Mouse (Mus musculus) spleen, adult 2 months (tissue): ENCODE data around the gene Rhoh. TPM values are rescaled to one million over a fixed set of nuclear protein-coding genes. Genes with fewer than 3 reads are reported as not detected.

ENCODE experiments used
- DNase-seq, 2 experiments: peaks; one replicate each; pipeline versions ENCODE4 v3.0.0 to v3.0.0-alpha.2; 2012 to 2021; ENCODE audit warnings: low spot score in 2 of 2, low read depth in 1 of 2
- H3K27ac ChIP-seq: fragments of 200-500 bp; 2 replicates; pipeline ENCODE4 v1.5.1; 2012; ENCODE audit warnings: low read length, inconsistent platforms; ENCODE audit not compliant: insufficient read depth
- H3K27me3 ChIP-seq: fragments of 200-500 bp; 2 replicates; pipeline ENCODE4 v1.6.1; 2012; ENCODE audit warnings: mild to moderate bottlenecking, moderate library complexity, low read length, inconsistent platforms; ENCODE audit not compliant: control insufficient read depth, insufficient read depth
- H3K36me3 ChIP-seq: fragments of 200-500 bp; 2 replicates; pipeline ENCODE4 v1.6.1; 2012; ENCODE audit warnings: mild to moderate bottlenecking, low read length, inconsistent platforms; ENCODE audit not compliant: control insufficient read depth, insufficient read depth
- H3K4me1 ChIP-seq: fragments of 200-500 bp; 2 replicates; pipeline ENCODE4 v1.6.1; 2011; ENCODE audit warnings: inconsistent platforms; ENCODE audit not compliant: control insufficient read depth, insufficient read depth, insufficient read length
- H3K4me3 ChIP-seq: fragments of 200-500 bp; 2 replicates; pipeline ENCODE4 v1.5.1; 2011; ENCODE audit warnings: mild to moderate bottlenecking, inconsistent platforms; ENCODE audit not compliant: insufficient read depth, insufficient read length; ENCODE audit errors: extremely low read depth
- CTCF ChIP-seq: fragments of 200-500 bp; IDR thresholded peaks from 2 replicates; pipeline ENCODE4 v1.5.1; 2011; ENCODE audit warnings: mild to moderate bottlenecking, inconsistent platforms; ENCODE audit not compliant: insufficient read depth, insufficient read length, insufficient replicate concordance; ENCODE audit errors: extremely low read depth
- POLR2A ChIP-seq: fragments of 200-500 bp; IDR thresholded peaks from 2 replicates; pipeline ENCODE4 v1.6.1; 2011; ENCODE audit warnings: low read depth, low read length, inconsistent platforms
- WGBS: fragments of 180-500 bp; shearing (Covaris S2); methylation state at CpG from one replicate; pipeline ENCODE4 v1.1.7; 2018; 5-methylcytosine and 5-hydroxymethylcytosine counted together
- polyA plus RNA-seq: library from polyadenylated mRNA; depleted of rRNA; stranded (reverse); fragments of >200 nt; gene quantifications from 2 replicates; pipeline ENCODE4 v1.2.3, GENCODE M21; 2012; rRNA removed

Gene Rhoh
- polyA plus RNA-seq: 28.0 and 33.6 TPM in 2 replicates

- peak within 1 kb of the TSS; percentile 81 for H3K27ac ChIP-seq
- 45% methylated on average over 10 of the region's 10 CpGs for WGBS
Observed at GRCm38 (mm10) chr5:65861154-65861944, at the start of gene Rhoh. Gene Rhoh, plus strand, starts transcription at chr5:65861213.

GRCm38 (mm10) chr5:65823601-65824133 lies 37.3 kb upstream of the Rhoh start:
- peaks cover 25% of the 10 kb centered on the region for H3K36me3 ChIP-seq
- peak; percentile 58; the same call in 1 of the 2 replicates for TF ChIP-seq CTCF
- no peak for TF ChIP-seq POLR2A
- 72% methylated on average over 5 of the region's 5 CpGs for WGBS
- no peaks in the 10 kb centered on the region for H3K4me1 ChIP-seq
- no peak overlapping the region for H3K27ac ChIP-seq
- no peaks in the 10 kb centered on the region for H3K27me3 ChIP-seq
- peak; percentile 50 to 63 for DNase-seq
- no peak overlapping the region for H3K4me3 ChIP-seq

More at GRCm38 (mm10) chr5:65861154-65861944, at the start of gene Rhoh:
- H3K4me1 ChIP-seq: peaks cover 31% of the 10 kb centered on the region
- H3K4me3 ChIP-seq: peak within 1 kb of the TSS; percentile 20; the same call in 1 of the 2 replicates
- no peak for DNase-seq
- H3K36me3 ChIP-seq: peaks cover 1% of the 10 kb centered on the region; the same call in 1 of the 2 replicates
- no peaks in the 10 kb centered on the region for H3K27me3 ChIP-seq
- TF ChIP-seq CTCF (no peak), POLR2A (no peak)

GRCm38 (mm10) chr5:65826476-65826875 lies 34.5 kb upstream of the Rhoh start:
- Histone ChIP-seq H3K27me3 (no peaks in the 10 kb centered on the region), H3K4me3 (no peak overlapping the region), H3K4me1 (no peaks in the 10 kb centered on the region), H3K27ac (no peak overlapping the region), H3K36me3 (peaks cover 17% of the 10 kb centered on the region)
- no peak for DNase-seq
- 84% methylated on average over 4 of the region's 4 CpGs for WGBS
- no peak for TF ChIP-seq POLR2A
- no peak for TF ChIP-seq CTCF

GRCm38 (mm10) chr5:65827102-65827501 lies 33.9 kb upstream of the Rhoh start:
- 79% methylated on average over 8 of the region's 8 CpGs for WGBS
- Histone ChIP-seq H3K36me3 (peaks cover 14% of the 10 kb centered on the region), H3K27ac (peak overlapping the region; percentile 60), H3K4me1 (no peaks in the 10 kb centered on the region), H3K27me3 (no peaks in the 10 kb centered on the region), H3K4me3 (no peak overlapping the region)
- DNase-seq: no peak
- TF ChIP-seq POLR2A (no peak), CTCF (no peak)

GRCm38 (mm10) chr5:65828261-65828660 lies 32.8 kb upstream of the Rhoh start:
- DNase-seq: no peak
- H3K4me3 ChIP-seq: no peak overlapping the region
- H3K27ac ChIP-seq: no peak overlapping the region
- no peaks in the 10 kb centered on the region for H3K4me1 ChIP-seq
- H3K36me3 ChIP-seq: peaks cover 10% of the 10 kb centered on the region
- 67% methylated on average over 5 of the region's 5 CpGs for WGBS
- no peak for TF ChIP-seq CTCF
- TF ChIP-seq POLR2A: no peak
- no peaks in the 10 kb centered on the region for H3K27me3 ChIP-seq

- peaks cover 10% of the 10 kb centered on the region for H3K36me3 ChIP-seq
- no peaks in the 10 kb centered on the region for H3K27me3 ChIP-seq
- H3K4me3 ChIP-seq: no peak overlapping the region
- no peak for DNase-seq
- 44% methylated on average over 2 of the region's 2 CpGs for WGBS
- no peak for TF ChIP-seq POLR2A
- TF ChIP-seq CTCF: no peak
- no peaks in the 10 kb centered on the region for H3K4me1 ChIP-seq
- no peak overlapping the region for H3K27ac ChIP-seq
Observed at GRCm38 (mm10) chr5:65829059-65829458, 32.0 kb upstream of the Rhoh start.
